31 mouse cellular contexts compared by ENCODE assay signal in genomic region chr12:111471721-111472120, GRCm38 (mm10). TPM values are rescaled to one million over a fixed set of nuclear protein-coding genes. Genes with fewer than 3 reads are reported as not detected.
DNase-seq lines count a peak whose midpoint lies in the region; ATAC-seq lines count a peak whose summit lies in the region.
"Had no signal": no experiment of that assay in that cellular context is flagged by ENCODE, and none has a peak within 500 bp of the region (broad histone marks: within the 10 kb centered on the region; RNA-seq: fewer than 3 reads in every experiment).

No protein-coding gene starts in this region.

- H3K4me2 ChIP-seq in heart, embryonic 16.5 days (ENCODE audit: low read depth, low read length): no peak overlapping the region
- H3K4me2 ChIP-seq: embryonic facial prominence, embryonic 13.5 days; embryonic facial prominence, embryonic 15.5 days; forebrain, embryonic 13.5 days; forebrain, embryonic 15.5 days had no signal

- H3K9ac ChIP-seq in heart, embryonic 16.5 days (ENCODE audit: low read length): no peak overlapping the region
- H3K9ac ChIP-seq: embryonic facial prominence, embryonic 13.5 days; embryonic facial prominence, embryonic 15.5 days; forebrain, embryonic 13.5 days; forebrain, embryonic 15.5 days; forebrain, postnatal 0 days had no signal

- DNase-seq in heart, postnatal 36 days: no peak
- DNase-seq in 3134 (ENCODE audit: extremely low read depth, insufficient read length, low spot score): peak; percentile 70
- DNase-seq in Muller cell, postnatal 12 days (ENCODE audit: inconsistent ontology term): peak; percentile 50
- DNase-seq in adipocyte (ENCODE audit: low spot score): peak; percentile 75
- DNase-seq in ovary, postnatal 36 days (ENCODE audit: low spot score): no peak
- no peak for DNase-seq in yolk sac, embryonic 10.5 days (ENCODE audit: low spot score)
- DNase-seq in spleen, postnatal 4 days (ENCODE audit: low spot score in 2 of 2): no peak
- DNase-seq: adrenal gland, adult 2 months; adrenal gland, postnatal 10 days; adrenal gland, postnatal 25 days; B cell, adult 2 months; cerebellum, adult 11 months; cerebellum, adult 18-20 months; cerebellum, adult 8-10 months; cerebellum, adult 9-11 months; cerebellum, postnatal 14 days; cerebellum, postnatal 36 days; embryo, embryonic 11 days; forebrain, postnatal 0 days had no signal

- H3K4me1 ChIP-seq in heart, embryonic 16.5 days (ENCODE audit: control insufficient read depth, insufficient read depth, low read length): peaks cover 4% of the 10 kb centered on the region

- H3K27me3 ChIP-seq in heart, embryonic 16.5 days (ENCODE audit: control insufficient read depth, insufficient read depth, low read length): 0 out of 2 replicates have a peak, but pooled peaks cover 4% of the 10 kb centered on the region
- H3K27me3 ChIP-seq: embryonic facial prominence, embryonic 13.5 days; embryonic facial prominence, embryonic 15.5 days; forebrain, embryonic 13.5 days; forebrain, embryonic 15.5 days; Patski had no signal

- H3K9me3 ChIP-seq in heart, embryonic 16.5 days (replicated peaks; ENCODE audit: control insufficient read depth, low read length): no peaks in the 10 kb centered on the region
- H3K9me3 ChIP-seq: embryonic facial prominence, embryonic 13.5 days; embryonic facial prominence, embryonic 15.5 days; forebrain, embryonic 13.5 days; forebrain, embryonic 15.5 days; G1E had no signal

- H3K36me3 ChIP-seq in heart, embryonic 16.5 days (ENCODE audit: control insufficient read depth, insufficient read depth): no peaks in the 10 kb centered on the region
- H3K36me3 ChIP-seq: embryonic facial prominence, embryonic 13.5 days; embryonic facial prominence, embryonic 15.5 days; forebrain, embryonic 15.5 days; G1E had no signal

- ATAC-seq in heart, embryonic 16.5 days (replicated peaks; ENCODE audit: extremely low read depth, insufficient read depth, low FRiP score): no peak
- ATAC-seq: activated CD4-positive, CD25-positive, alpha-beta regulatory T cell, adult 4 months; CD4-positive, CD25-positive, alpha-beta regulatory T cell, adult 4 months; forebrain, embryonic 13.5 days; forebrain, embryonic 15.5 days; forebrain, postnatal 0 days; Patski had no signal

- intact Hi-C loops in heart, postnatal 36 days (cut with DNase I): no loop called here

- no peak overlapping the region for H3K4me3 ChIP-seq in heart, embryonic 16.5 days (ENCODE audit: low read length)
- H3K4me3 ChIP-seq: embryonic facial prominence, embryonic 13.5 days; embryonic facial prominence, embryonic 15.5 days; erythroblast, embryonic 14.5 days; forebrain, embryonic 13.5 days; forebrain, embryonic 15.5 days had no signal

- H3K27ac ChIP-seq in heart, embryonic 16.5 days (ENCODE audit: low read length): peak overlapping the region; percentile 25; the same call in 1 of the 2 replicates
- H3K27ac ChIP-seq: embryonic facial prominence, embryonic 13.5 days; embryonic facial prominence, embryonic 15.5 days; forebrain, embryonic 13.5 days; forebrain, embryonic 15.5 days had no signal

- 61% methylated on average over 3 of the region's 3 CpGs for WGBS in heart, embryonic 16.5 days

RNA-seq across cellular contexts. Expression of gene Gm266, which starts 13.9 kb away (rescaled TPM):
- polyA plus RNA-seq in heart, embryonic 16.5 days (2015; fragmentation: Nextera tagmentation; extraction: Ambion mirVana): 2.6 and 6.1 TPM in 2 replicates
- total RNA-seq in heart, postnatal 36 days (2021): under 1 TPM; 0.57 to 0.58 TPM
- total RNA-seq: adrenal gland, postnatal 25 days; CH12.LX; common myeloid progenitor, adult 5-6 weeks had no signal
- polyA plus RNA-seq: activated CD4-positive, CD25-positive, alpha-beta regulatory T cell, adult 4 months; CD4-positive, CD25-positive, alpha-beta regulatory T cell, adult 4 months; erythroblast, embryonic 14.5 days; G1E had no signal

RNA-seq across cellular contexts. Expression of gene Tnfaip2, which starts 29.5 kb away (rescaled TPM):
- 3.2 and 4.8 TPM in 2 replicates for polyA plus RNA-seq in heart, embryonic 16.5 days (2015; fragmentation: Nextera tagmentation; extraction: Ambion mirVana)
- total RNA-seq in heart, postnatal 36 days (2021): 10 to 100 TPM; 32.7 to 38.8 TPM
- polyA plus RNA-seq: activated CD4-positive, CD25-positive, alpha-beta regulatory T cell, adult 4 months; CD4-positive, CD25-positive, alpha-beta regulatory T cell, adult 4 months had no signal

RNA-seq across cellular contexts. Expression of gene Exoc3l4, which starts 54.9 kb away (rescaled TPM):
- polyA plus RNA-seq in heart, embryonic 16.5 days (2015; fragmentation: Nextera tagmentation; extraction: Ambion mirVana): 13.3 and 14.9 TPM in 2 replicates
- total RNA-seq in heart, postnatal 36 days (2021): 1 to 10 TPM; 2.9 to 3.0 TPM
- polyA plus RNA-seq: activated CD4-positive, CD25-positive, alpha-beta regulatory T cell, adult 4 months; CD4-positive, CD25-positive, alpha-beta regulatory T cell, adult 4 months; G1E had no signal

Comparison
In these comparisons a context has a peak if more than half of its experiments do, and no peak if none do; other contexts are left out.
1. DNase-seq: peak in 3134 (single experiment), Muller cell, postnatal 12 days (single experiment) and adipocyte (single experiment); none in heart, postnatal 36 days (0 of 2), ovary, postnatal 36 days (single experiment), yolk sac, embryonic 10.5 days (single experiment) and spleen, postnatal 4 days (0 of 2).